Mouse (Mus musculus): Measurements from ENCODE around the gene Immp2l.
"Not testable (repeated sequence)": the region's sequence is repeated elsewhere in the genome, so short reads cannot be mapped to it uniquely, and the experiment has no call there.

The Immp2l gene

DNA sequence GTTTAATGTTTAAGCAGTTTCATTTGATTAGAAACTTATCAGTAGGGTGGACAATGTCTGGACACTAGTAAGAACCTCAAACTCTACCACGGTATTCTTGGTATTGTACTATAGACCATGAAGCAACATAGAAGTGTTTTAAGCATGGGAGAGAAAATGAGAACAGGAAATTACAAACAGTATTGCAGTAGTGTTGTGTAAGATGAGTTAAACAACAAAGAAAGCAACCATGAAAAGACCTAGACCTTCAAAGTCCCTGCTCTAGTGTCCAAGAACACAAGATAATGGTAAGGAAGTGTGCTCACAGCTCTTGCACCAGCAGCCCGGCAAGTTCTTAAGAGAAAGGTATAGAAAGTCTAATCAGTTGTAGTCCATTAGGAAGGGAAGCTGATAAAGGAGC lies 700.7 kb downstream of the Immp2l start:
- DNase-seq = no peak

DNA sequence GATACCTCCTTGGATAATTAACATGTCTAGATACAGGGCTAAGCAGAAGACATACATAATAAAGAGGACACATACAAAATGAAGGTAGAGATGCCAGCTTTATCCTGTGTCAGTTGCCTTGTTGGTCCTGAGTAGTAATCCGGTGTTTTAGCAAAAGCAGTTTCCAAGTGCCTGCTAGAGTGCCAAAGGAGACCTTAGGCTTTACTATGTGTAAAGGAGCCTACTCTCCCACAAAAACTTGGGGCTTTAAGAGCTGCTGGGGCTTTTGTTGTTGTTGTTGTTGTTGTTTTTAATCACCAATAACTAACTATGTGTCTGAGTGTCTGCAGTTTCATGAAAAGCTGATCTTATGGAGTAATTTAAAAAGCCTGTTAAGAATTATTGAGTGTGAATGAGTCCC lies 702.8 kb downstream of the Immp2l start:
- no peak for DNase-seq

DNA sequence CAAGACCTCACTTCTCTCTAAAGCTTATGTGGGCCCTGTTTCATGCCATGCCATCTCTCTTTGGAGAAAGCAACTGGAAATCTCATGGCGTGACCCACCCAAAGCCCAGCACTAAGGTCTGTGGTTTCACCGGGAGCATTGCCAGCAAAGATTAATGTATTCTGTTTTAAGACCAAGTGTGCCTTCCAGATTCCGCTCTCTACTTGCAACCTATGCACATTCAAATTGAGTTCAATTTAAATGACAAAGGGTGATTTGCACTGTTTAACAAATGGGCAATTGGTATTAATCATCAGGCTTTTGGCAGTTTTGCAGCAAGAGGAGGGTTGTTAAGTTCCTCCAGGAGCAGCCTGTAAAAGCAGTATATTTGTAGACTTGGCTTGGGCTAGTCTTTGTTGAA lies 703.3 kb downstream of the Immp2l start:
- peak; percentile 3 for DNase-seq

DNA sequence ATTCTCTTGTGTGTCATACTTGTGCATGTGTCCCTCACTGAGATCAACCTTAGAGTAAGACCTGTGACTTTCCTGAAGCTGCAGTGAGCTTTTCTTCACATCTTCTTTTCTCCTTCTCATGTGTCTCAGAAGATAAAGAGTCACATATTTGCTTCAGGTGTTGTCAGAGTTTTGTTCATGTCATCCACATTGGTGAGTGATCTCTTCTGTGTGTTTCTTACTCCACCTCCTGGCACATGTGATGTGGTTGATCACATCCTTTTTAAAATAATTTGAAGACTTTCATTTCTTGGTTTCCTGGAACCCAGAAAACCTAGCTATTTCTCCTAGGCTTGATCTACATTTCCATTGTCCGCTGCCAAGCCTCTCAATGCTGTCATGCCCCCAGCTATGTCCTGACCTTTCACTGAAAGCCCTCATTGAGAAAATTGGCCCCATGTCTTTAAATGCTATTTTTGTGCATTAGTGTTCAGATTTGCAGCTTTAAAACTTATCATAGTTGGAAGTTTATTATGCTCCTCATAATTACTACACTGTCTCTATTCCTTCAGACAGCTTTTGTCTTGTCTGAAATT lies 704.0 kb downstream of the Immp2l start:
- DNase-seq = no peak

DNA sequence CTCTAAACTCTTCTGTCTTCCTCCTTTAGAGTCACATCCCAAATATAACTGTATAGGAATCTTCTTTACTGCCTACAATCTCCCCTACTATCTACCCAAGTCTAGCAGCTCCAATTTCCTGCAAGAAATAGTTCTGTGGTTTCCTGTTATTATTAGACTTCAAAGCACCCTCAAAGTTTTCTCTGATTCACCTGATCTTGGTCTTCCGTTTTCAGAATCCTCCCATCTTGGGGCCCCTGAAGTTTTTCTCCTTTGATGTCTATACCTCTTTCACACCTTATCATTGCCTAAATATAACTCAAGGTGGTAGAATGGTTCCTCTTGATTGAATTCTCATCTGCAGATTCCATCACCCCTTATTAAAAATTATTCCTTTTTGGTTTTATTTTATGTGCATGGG lies 704.6 kb downstream of the Immp2l start:
- no peak for DNase-seq

DNA sequence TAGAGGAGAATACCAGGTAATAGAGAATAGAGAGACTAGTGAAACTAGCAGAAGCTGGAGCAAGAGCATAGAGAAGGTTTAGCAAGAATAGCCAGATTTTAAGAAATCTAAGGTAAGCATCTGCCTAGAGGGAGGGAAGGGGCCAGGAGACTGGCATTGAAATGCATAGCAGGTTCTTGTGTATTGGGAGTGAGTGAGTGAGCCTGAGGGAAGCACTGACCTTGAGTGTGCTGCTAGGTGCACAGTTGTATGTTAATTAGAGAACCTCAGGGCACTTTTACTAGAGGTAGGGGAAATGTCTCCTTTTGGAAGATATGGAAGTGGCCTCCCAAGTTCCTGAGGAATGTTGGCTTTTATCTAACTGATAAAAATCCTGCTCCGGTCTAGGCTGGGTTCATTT lies 705.9 kb downstream of the Immp2l start:
- no peak for DNase-seq

DNA sequence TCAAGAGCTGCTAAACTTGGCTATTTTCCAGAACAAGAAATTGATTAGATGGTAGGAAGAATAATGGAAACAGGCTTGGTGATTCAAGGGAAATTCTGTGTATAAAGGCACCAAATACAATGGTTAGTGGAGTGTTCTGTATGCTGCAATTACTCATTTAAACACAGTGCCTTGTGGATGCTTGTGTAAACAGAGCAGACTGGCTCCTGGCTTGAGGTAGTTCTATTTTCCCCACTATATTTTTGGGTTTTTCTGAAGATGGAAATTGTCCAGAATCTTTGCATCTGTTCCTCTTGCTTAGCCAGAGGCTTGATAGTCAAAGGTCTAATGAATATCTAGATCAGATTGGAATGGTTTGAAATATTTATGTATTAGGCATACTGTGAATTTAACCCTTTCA lies 709.3 kb downstream of the Immp2l start:
- no peak for DNase-seq

DNA sequence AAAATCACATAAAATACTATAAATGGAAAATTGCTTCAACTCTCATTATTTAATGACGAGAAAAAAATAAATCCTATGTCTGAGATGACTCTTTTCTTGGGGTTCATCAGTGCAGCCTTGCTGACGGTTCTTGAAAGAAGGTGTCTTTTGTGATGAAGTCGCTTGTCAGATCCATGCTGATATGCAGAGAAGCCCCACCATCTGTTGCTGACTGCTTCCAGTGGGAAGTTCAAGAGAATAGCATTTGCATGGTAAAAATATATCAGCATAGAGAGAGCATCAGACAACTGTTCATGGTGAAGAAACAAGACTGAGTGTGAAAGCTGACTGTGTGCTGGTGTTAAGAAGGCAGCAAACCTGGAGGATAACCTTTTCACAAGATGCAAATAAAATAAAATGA lies 719.0 kb downstream of the Immp2l start:
- peak; percentile 18 for DNase-seq

DNA sequence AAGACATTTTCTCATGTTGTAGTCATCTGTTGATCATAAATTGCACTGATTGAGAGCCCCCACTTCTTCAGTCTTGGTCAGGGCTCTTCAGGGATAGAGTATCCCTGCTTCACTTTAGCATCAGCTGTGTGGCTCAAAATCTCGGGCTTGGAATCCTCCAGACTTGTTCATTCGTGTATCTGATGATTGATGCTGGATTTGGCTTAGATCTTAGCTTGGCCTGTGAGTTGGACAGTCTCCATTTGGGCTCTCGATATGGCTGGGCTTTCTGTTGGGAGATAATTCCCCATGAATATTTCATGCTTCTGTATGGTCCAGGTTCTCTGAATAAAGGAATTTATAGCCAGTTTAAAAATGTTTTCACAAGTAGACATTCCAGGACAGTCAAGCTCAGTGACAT lies 739.5 kb downstream of the Immp2l start:
- no peak for DNase-seq

DNA sequence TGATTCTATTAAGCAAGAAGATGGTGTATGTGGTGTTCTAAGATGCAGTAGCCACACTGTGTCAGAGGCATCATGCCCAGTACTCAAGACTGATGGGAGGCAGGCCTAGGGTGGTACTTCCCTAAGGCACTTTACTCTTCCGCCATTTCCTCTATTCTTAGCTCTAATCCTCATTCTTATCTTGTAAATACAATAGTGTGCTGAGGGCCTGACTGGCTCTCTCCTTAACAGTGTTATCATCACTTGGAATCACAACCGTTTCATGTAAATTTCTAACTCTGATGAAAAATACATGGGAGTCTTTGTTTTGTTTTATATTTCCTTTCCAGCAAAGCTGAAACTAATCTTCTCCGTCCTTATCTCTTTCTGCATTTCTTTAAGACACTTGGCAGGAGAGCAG lies 750.1 kb downstream of the Immp2l start:
- DNase-seq = no peak

DNA sequence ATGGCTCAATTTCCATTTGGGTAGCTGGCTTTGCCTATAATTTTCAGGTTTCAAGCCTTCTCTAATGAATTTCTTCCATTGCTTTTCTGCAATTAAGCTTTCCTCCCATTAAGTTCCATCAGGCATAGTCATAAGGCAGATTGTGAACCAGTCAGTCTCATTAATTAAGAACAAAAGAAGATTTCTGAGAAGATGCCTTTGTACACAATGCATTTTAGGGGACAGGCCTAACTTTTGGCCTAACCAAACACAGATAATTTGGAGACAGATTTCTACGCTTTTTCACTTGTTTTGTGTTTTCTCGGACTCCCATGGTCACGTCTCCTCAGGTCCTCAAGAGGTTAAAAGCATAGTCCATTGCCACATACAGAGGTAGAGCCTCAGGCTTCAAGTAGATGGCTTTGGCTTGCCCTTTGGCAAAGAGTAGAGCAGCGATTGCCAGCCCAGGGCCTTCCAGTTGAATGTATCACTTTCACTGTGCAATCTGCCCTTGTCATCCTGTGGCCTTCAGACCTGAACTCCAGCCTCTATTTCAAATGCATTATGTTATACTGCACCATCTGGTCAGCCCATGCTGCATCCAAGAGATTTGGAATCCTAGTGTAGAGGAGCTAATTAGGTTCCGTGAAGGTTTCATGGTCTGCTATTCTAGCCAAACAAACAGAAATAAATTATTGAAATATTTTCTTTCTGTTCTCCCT lies 750.9 kb downstream of the Immp2l start:
- no peak for DNase-seq

DNA sequence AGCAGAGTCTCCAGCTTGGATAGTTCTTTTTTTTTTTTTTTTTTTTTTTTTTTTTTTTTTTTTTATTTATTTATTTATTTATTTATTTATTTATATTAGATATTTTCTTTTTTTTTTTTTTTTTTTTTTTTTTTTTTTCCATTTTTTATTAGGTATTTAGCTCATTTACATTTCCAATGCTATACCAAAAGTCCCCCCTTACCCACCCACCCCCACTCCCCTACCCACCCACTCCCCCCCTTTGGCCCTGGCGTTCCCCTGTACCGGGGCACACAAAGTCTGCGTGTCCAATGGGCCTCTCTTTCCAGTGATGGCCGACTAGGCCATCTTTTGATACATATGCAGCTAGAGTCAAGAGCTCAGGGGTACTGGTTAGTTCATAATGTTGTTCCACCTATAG lies 753.9 kb downstream of the Immp2l start:
- not testable (repeated sequence) for DNase-seq

DNA sequence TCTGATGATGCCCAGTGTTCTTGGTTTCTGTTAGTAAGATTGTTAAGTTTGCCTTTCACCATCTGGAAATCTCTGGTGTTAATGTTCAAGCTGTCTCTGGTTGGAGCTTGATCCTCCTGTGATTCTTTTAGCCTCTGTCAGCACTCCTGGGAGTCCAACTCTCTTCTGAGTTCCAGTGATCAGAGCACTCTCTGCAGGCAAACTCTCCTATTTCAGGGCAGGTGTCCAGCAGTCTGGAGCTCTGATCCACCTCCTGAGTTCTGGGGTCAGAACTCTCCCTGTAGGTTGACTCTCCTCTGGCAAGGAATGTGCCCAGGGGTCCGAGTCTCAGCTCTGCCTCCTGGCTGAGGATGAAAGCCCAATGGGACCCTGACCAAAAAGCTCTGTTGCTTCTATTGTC lies 769.8 kb downstream of the Immp2l start:
- DNase-seq = not testable (repeated sequence)

DNA sequence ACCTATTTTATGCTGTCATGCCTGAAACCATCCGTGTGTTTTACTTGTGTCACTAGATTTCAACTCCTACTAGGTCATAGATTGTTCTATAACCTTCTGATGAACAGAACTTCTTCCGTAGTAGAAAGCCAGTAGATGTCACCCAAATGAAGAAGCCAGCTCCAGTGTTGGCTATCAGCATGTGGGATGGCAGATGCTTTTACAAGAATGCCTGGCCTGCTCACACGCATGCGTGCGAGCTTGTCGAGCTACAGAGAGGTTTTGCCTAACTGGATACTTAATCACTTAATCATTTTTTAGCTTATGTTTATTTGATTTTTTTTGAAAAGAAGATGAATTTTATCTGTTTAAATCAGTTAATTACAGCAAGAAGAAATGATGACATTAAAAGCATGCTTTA lies 805.6 kb downstream of the Immp2l start:
- peak; percentile 26 for DNase-seq

DNA sequence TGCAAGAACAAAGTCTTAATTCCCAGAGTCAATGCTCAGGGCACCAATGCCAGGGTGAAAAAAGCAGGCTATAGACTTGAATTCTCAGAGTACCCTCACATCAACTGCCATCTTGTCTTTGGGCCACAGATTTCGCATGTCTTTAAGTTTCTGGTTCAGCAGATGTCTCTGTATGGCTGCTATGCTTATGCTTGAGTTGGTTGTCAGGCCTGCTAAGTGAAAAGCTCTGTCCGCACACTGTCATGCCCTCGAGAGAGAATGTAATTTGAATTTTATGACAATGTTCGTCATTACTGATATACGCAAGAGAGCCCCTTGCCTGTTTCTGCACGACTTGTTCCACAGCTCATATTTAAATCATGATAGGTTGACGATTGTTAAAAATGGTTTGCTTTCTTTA lies 807.8 kb downstream of the Immp2l start:
- DNase-seq = no peak

DNA sequence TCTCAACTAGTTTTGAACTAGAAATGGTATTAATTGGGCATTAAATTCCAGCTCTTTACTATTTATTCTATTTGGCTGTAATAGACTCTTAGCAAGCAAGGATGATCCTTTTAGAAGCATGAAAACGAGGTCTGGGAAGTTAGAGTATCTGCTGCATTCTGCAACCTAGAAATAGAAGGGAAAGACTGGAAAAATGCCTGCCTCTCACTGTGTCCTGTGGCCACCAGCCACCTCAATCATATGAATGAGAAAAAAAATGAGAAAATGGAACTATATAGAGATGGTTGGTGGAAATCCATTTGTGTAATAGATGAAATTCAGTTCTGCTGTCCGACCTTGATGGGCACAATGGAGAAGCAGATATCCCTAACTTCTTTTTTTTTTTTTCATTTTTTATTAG lies 810.8 kb downstream of the Immp2l start:
- DNase-seq = no peak

DNA sequence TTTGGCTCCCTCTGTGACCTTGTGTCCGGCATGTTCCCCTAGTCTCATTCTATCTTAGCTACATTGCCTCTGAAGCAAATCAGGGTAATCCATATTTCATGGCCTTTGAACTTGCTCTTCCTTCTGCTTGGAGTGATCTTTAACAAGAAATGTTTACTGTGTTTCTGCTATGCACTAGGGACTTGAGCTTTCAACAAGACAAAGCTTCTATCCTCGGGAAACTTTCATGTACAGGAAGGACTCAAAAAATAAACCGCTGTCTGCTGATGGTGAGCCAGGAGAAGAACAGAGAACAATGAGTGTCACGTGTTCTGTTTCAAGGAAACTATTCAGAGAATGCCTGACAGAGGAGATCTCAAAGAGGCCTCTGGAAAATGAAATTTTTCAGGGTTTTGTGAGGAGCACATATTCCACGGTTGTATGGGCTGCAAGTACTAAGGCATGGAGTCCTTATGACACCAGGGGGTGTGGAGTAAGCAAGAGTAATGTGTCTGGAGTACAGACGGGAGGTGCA lies 814.5 kb downstream of the Immp2l start:
- no peak for DNase-seq

DNA sequence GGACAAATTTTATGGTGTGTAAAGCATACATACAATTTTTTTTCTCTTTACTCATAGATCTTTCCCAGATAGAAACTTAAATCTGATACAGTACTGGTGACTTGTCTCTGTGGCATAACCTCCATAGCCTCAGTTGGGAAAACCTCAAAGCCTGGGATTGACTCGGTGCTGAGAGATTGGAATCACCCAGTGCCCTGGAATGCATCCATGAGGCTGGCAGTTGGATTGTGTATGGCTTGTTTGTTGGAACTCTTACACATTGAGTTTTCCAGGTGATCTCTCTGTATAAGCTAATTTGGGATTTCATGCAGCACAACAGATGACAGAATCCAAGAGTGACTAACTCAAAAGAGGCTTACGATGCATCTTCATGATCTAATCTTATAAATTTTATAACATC lies 815.4 kb downstream of the Immp2l start:
- DNase-seq = no peak

DNA sequence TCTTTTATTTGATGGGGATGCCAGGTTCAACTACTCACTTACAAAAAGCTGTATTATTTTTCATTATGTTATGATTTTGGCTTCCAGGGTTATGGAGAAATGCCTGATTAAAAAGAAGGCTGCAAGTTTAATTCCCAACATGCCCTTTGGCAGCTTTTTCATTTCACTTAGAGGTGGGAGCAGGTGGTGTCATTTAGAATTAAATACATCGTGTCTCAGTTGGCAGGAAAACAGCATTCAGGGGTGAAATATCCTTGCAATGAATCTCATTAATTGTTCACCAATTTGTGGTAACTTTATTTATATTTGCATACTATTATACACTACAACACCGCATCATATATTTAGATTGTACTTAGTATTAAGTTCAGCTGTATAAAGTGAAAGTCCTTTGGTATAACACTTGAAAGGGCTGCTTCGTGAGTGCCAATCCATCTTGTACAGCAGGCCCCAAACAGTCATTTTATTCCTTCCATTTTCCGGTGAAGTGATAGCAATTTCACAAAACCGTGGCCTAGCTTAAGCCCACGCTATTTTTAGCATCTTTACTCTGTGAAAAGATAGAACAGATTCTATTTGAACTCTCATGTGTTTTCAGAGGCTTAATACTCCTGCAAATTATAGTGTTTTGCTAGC lies 818.9 kb downstream of the Immp2l start:
- DNase-seq = no peak

DNA sequence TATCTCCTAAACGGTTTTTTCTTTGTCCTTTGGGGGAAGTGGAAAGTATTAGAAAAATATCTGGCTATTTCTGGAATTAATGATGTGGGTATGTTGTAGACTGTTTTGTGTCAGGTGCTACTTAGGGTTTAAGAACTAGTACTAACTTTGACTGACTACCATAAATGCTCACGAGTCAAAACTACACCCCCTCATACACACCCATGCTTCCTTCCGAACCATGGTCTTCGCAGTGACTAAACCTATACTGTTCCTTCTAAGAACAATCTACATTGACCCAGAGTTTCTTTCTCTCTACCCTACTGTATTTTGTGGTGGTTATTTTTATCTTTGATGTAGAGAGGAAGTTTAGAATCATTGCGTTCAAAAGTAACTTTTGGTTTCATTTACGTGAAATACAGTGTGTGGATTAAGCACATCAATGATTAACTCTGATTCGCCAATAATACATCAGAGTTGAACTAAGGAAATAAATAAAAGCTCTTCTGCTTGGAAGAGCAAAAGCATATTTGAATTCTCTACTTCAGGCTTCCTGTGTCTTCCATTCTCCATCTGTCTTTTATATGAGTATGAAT lies 828.1 kb downstream of the Immp2l start:
- no peak for DNase-seq

DNA sequence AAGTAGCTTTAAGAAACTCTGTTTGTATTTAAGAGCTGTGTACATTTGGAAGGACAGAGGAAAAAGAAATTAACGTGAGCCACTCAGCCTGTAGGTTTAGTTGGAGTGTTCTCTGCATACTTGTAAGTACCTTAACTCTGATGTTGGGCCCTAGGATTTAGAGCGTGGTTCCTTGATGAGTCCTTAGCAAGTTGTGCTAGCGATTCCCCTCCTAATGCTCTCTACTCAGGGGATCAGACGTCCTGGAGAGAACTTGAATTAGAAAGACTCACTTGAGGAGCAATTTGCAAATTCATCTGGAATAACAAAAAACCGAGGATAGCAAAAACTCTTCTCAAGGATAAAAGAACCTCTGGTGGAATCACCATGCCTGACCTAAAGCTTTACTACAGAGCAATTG lies 835.8 kb downstream of the Immp2l start:
- not testable (repeated sequence) for DNase-seq

DNA sequence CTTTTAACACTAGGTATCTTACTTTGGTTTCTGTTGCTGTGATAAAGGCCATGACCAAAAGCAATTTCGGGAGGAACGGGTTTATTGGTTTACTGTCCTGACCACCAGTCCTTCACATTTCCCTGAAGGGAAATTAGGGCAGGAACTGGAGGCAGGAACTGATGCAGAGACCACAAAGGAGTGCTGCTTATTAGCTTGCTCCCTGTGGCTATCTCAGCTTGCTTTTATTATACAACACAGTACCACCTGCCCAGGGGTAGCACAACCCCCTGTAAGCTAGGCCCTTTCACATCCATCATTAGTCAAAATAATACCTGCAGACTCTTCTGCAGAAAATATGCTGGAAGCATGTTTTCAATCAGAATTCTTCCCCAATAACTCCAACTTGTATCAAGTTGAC lies 844.4 kb downstream of the Immp2l start:
- DNase-seq = no peak

DNA sequence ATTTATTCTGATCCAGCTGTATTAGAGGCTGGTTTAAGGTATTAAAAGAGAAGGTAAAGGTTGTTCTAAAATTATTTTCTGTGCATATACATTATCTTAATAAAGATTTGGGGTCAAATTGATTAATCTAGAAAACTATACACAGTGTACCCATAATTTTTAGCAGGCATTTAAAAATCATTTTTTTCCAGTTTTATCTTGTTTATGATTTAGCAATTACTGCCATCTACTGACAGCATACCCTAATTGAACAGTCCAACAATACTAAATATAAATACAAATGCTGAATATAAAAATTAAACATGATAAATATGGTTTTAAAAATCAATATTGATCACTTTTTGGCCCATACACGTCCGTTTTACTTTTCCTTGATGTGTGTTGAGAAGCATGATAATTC lies 850.1 kb downstream of the Immp2l start:
- DNase-seq = no peak

All from layer of hippocampus, adult 9-11 months (tissue).